Mouse (Mus musculus) right cerebral cortex, adult 2 months (tissue): ENCODE measurements around the gene St3gal6.

ENCODE experiments used
- DNase-seq, 2 experiments: peaks; one replicate each; pipeline ENCODE4 v3.0.0; 2021 to 2022; ENCODE audit warnings: low spot score in 2 of 2

The St3gal6 gene

DNA sequence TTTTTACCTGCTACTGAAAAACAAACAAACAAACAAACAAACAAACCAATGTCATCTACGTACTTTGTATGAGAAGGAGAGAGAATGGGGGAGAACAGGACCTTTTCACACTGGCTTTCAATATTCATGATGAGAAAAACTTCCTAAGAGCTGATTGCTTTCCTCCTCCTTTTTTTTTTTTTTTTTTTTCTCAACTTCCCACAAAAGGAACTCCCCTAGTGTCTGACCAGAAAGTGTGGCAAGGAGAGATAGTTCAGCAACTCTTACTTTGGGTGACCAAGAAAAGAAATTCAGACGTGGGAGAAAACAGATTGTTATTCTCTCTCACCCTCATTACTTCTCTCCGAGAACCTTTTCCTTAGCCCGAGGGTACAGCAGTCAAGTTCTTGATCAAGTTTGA is 2.9 kb downstream of the St3gal6 start:
- DNase-seq: no peak

DNA sequence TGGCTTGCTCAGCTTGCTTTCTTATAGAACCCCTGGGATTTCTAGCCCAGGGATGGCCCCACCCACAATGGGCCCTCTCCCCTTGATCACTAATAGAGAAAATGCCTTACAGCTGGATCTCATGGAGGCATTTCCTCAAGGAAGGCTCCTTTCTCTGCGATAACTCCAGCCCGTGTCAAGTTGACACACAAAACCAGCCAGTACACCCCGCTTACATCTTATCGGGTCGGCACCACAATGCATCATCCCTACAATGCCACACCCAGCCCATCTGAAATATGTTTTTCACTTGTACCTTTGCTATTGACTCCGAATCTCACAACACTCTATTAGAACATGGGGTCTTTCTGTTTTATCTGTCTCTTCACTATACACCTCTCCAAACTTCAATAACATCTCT is 3.6 kb downstream of the St3gal6 start:
- DNase-seq: no peak

DNA sequence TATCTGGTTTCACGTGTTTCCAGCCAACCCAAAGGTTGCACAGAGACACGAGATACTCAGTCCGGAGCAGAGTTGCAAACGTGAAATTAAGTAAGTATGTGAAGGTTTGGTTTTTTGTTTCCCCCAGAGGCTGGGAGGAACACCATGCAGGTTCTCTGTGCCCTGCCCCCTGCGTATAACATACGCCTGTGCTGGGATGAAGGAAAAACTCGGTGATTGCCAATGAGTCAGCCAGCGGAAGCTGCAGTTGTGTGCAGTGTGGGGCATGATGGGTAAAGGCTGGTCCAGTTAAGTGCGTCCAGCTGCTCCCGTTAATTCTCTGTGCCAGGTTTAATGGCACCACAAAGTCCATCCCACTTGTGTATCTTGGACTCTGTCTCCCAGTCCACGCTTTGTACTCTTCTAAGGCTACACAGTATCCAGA is 4.4 kb downstream of the St3gal6 start:
- no peak for DNase-seq

DNA sequence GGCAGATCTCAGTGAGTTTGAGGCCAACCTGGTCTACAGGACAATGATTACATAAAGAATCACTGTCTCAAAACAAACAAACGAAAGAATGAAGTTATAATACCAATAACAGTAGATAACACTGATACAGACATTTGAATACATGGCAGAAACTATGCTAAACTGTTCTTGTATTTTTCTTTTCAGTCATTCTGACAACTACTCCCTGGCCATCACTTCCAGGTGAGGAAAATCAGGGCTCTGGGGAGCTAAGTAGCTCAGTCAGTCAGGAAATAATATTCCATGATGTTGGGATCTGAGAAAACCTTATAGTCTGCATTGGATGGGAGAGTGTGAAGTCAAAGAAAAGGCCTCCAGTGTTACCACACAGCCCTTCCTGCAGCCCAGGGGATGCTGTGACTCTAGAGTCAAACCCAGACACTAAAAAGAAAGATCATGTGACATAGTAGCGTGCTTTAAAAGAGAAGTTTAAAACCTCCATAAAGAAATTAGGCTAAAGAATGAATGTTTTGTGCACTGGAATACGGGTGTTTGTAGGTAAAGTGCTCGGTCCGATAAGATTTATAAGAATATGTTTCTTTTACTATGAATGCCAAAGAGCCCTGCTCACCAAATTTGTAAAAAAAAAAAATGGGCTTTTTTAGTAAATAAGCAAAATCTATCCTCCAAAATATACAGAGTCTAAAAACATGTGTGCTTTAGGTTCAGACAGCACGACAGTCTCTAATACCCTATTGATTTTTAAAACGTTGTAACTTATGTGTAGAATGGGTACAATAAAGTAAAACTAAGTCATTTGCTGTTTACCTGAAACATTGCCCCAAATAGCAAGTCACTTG is 6.9 kb downstream of the St3gal6 start:
- no peak for DNase-seq

DNA sequence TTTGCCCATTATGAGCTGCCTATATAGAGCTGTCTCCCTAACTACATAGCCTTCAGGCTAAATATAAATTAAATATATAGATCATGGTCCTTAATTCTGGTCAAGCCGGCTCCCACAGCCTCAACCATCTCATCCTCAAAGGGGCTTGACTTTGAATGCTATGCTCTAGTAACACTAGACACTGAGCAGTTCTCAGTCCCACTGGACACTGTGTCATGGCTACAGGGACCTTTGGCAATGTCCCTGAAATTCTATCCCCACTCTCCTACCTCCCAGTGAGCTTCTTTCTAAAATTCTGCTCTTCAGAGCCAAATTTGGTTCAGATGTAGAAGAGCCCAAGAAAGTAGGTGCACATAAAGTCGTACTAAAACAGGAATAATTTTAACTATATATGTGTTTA is 7.9 kb downstream of the St3gal6 start:
- DNase-seq: no peak

DNA sequence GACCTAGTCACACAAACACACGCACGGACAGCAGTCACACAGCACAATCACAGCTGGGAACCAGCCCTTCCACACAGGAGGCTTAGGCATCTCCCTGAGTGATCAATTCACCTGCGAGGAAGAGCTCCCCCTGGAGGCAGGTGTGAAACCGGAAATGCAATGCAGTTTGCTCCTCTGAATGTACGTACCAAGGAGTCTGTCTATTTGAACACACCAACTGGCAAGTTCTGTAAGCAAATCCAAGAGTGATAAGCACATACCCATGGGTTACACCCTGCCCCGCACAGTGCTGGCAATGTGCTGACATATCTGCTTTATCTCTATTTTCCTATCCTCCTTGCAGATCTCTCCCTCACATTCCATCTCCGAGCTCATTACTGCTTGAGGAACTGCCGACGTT is 9.5 kb downstream of the St3gal6 start:
- no peak for DNase-seq

DNA sequence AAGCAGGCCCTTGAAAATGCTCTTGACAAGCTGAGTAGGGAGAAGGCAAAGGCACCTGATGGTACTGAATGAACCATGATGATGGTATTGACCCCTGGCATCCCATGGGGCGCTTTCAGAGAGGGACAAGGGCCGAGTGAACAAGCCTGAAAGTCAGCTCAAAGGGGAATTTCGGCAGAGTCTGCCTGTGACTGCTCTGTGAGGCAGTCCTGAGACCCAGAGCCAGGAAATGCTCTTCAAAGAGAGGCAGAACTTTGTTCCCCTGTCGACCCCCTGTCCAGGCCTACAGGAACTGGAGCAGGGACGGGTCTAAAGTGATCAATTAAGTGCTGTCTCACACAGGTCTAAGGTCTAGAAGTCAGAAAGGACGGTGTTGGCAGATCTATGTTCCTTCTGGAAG is 10.3 kb downstream of the St3gal6 start:
- DNase-seq: no peak

DNA sequence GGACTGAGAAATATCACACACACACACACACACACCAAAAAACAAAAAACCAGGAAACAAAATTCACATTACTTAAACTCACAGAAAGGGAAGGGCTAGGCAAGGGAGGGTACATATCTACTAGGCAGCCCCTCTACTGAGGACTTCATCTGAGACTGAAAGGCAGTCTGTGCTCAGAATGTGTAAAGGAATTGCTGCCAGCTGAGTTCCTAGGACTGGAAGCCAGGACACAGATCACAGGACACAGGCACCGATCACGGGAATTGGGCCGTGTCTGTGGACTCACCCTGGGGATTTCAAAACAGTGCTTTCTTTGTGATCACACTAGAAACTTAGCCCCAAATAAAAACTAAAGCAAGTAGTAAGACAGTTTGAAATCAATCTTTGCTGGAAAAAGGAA is 11.2 kb downstream of the St3gal6 start:
- DNase-seq: no peak

DNA sequence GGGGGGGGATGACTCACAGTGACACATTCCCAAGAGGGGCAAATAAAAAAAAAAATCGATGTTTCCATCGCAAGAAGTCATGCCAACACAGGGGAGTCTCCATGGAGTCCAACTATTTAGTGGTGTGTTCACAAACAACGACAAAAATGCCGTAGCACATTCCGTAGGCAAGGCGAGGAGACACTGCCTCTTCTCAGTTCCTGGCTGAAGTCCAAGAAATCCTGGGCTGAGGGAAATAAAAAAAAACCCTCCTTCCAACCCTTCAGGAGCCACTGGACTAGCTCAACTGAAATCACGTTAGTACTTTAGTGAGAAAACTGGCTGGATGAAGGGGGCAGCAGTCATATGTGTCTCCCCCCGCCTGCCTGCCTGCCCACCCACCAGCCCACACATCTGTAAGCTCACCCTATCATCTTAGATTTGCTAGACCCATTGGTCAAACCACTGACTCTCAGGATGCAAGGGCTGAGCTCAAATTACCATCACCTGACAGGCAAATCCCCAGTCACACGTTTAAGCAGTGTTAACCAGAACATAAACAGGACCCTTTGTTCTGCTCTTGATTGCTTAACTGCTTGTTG is 11.8 kb downstream of the St3gal6 start:
- no peak for DNase-seq

DNA sequence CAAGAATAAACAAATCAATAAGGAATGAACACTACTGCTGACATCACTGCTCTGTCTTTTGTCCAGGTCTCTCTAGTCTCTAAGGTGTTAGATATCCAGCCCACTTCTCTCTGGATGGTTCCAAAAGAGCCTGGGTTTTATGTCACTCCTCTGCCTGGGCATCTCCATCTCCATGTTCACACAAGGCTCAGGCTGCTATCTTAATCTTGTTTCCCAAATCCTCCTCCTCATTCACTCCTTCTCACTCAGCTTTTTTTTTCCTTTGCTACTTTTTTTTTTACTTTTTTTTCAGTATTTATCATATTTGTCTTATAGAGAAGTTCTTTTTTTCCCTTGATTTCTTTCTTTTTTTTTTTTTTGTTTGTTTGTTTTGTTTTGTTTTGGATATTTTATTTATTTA is 19.1 kb downstream of the St3gal6 start:
- DNase-seq: no peak

DNA sequence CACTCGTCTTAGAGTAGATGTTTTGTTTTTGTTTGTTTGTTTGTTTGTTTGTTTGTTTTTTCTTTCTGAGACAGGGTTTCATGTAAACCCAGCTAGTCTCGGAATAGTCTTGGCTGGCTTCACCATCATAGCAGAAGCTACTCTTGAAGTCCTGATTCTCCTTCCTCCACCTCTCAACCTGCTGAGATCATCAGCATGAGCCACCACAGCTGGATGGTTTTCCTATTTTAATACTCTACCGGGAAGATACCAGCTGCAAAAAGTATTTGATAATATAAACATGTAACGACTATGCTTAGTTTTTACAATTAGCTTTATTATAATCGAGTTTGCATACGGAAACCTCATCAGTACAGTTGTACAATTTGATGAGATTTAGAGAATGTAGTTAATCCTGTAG is 21.5 kb downstream of the St3gal6 start:
- no peak for DNase-seq

DNA sequence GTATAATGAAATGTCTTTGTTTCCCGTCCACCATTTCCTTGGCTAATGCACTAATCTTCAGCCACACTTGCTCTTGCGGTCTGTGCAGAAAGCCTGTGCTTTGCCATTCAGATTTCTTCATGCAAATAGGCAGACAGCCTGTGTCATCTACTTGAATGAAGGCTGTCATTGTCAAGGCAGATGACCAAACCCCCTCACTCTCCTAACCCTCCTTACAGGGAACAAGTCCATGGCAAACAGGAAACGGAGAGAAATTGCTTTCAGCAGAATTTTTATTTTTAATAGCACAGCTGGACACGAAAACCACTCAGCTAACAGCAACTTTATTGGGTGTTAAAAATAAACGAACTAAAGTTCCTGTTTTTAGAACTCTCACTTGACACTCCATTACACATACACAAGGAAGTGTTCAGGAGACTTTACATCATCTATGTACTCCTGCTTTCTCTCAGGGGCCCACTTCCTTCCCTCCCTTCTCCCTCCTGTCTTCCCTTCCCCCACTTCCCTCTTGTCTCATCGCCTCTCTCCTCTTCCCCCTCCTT is 22.2 kb downstream of the St3gal6 start:
- no peak for DNase-seq

DNA sequence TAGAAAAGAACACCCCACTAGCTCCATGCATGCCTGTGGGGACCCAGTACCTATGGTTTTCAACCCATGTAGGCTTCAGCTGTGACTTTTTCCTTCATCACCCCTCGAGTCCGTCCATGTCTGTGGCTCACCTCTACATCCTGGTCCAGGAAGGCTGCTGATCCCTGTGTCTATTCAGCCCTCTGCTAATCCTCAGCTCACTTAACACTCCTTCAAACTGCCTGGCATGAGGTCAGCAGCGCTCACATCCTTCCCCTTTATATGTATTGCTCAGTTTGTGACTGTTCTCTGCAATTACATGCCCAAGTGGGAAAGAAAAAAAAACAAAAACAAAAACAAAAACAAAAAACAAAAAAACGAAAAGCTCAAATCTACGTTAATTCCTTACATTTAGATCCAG is 24.4 kb downstream of the St3gal6 start:
- DNase-seq: no peak

DNA sequence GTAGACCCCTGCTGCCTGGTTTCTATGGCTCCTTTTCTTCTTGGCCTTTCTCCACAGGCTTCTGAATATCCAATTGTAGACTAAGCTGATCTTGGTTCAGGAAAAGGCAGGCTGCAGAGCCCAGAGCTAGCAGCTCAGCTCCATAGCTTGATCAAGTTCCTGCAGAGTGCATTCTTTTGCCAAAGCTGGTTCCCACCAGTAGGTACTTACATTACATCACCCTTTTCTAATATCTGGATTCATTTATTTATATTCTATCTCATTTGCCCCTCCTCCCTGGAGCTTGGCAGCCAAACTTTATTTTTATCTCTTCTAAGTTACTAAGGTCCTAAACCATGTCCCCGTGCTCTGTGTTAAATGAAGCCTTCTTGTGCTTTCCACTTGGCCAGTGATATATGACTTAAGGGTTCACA is 24.9 kb downstream of the St3gal6 start:
- no peak for DNase-seq

DNA sequence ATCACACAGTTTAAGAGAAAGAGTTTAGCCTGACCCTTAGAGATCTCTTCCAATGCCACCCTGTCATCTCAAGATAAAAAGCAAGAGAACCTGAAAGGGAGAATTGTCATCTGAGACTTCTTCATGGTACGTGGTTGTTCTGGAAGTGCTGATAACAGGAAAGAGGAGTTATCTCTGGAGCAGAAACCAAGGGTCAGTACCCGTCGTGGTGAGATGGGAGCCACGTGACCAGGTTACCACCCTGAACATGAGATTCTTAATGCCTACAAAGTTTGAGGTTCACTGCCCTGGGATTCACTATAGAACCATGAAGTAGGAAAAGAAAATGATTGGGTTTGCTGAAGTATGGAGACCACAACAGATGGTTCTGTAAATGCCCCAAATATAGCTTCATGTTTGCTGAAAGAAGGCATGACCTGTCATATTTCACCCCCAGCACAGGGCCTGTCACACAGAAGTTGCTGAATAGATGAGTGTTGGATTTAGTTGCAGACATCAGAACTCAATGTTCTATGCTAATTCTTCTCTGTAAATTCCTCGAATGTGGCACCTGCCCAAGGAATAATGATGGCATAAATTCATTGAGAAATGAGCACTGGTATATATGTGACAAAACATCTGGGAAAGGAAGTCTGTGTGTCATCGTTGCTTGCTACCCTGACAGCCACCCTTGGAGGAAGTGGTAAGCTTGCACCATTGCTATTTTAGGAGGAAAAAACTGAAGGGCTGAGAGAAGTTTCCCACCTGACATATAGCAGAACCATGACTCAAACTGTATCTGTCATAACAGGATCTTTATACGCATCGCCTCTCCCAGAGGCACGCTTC is 25.9 kb downstream of the St3gal6 start:
- DNase-seq: no peak

DNA sequence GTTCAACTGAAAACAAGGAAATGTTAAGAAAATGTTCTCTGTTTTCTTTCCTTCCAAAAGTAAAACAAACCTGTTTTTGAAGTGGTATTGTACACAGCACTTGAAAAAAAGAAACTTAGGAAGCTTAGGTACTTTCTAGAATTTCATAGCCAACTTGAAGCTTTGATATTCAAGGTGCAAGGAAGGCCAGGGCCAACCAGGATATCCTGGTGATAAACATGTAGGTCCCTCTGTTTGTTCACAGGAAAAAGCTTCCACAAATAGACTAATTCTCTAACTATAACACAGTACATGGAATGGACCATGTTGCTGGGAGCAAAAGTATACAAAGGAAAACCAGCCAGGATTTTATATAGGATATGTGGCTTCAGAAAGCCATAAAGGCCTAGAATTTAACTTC is 27.3 kb downstream of the St3gal6 start:
- DNase-seq: no peak

DNA sequence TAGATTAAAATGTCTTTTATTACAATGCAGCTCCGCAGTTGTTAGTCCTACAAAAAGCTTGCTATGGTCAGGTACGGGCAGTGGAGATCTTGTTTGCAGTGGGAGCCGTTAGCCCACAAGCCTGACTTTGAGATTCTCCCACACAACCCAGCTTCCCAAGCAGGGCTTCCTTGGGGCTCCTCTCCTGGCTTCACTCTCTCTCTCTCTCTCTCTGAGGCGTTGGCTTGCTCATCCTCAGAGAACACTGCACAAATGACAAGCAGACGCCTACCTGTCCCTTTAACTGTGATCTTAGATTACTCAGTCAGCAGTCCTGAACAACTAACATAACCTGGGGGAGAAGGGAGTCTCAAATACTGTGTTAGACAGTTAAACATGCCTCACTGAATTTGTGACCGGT is 36.2 kb downstream of the St3gal6 start:
- peak in 1 of 2 experiments; percentile 31 for DNase-seq

DNA sequence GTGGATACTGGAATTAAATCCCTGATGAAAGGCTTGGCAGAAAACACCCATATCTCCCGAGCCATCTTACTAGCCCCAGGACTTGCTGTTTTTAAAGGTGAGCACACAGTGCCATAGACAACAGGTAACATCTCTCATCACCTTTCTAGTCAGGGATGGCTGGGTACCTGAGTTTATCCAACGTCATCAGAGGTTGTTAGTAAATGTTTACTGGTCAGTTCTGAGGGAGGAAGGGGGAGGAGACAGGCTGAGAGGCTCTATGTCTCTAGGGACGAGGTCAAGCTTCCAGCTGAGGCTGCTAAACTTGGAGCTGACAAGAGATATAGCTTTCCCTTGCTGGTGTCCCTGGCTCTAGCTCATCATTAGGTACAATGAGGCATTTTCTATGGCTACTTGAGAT is 41.7 kb downstream of the St3gal6 start:
- no peak for DNase-seq

DNA sequence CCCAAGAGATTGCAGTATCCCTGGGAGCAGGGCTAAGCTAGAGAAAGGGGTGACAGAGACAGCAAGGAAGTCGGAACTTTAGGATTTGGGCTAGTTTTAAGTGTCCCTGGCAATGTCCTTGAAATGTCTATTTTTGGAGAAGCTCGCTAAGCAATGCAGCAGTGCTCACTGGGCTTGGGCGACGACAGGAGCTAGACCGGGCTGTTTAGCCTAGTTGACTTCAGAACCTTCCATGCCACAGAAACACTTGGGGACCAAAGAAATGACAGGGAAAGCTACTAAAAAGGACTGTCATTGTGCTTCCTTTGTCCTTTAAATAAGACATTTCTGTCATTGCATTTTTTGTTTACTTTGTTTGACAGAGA is 42.2 kb downstream of the St3gal6 start:
- no peak for DNase-seq

DNA sequence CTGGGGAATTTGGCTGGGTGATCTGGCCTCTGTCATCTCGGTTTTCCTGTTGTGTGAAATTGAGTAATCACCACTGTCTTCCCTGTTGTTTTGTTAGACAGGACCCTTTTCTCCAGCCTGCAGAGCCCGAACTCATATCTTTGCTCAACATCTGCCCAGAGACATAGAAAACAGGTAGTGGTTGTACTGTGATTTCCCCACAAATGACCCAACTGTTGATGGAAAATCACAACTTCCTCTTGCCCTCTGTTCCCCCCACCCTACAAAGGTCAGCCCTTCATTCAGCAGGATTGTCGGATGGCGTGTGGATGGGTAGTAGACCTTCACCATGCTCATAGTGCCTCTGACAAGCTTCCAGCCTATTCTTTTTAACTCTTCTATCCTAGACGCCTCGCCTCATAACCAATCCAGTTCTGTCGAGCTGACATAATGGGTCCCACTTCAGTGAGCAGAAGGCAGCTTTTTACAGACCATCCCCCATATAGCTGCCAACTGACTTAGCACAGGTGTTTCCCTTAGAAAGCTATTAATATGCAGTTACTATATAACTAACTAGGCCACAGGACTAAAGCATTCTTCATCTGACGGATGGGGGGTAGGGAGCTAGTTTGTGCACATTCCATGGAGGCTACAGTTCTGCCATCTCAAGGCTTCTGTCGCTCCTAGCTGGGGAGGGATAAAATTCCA is 42.7 kb downstream of the St3gal6 start:
- no peak for DNase-seq

DNA sequence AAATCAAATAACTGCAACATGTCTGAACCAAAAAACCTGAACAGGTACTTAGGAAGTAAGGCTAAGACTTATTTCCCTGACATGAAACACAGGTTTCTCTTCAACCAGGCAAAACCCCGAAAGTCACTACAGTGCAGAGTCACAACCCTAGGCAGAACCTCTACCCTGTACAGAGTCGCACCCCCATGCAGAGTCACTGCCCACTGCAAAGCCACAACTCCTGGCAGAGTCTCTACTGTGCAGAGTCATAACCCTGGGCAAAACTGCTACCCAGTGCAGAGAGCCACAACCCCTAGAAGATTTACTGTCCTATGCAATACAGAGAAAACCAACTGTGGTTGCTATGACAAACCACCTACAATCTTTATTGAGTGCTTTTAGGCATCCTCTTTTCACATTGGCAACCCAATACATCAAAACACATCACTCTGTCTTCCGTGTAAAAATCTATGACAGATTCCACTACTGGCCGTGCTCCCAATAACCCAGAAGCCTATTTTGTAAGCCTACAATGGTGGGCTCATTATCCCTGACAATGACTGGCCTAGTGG is 44.1 kb downstream of the St3gal6 start:
- DNase-seq: no peak

DNA sequence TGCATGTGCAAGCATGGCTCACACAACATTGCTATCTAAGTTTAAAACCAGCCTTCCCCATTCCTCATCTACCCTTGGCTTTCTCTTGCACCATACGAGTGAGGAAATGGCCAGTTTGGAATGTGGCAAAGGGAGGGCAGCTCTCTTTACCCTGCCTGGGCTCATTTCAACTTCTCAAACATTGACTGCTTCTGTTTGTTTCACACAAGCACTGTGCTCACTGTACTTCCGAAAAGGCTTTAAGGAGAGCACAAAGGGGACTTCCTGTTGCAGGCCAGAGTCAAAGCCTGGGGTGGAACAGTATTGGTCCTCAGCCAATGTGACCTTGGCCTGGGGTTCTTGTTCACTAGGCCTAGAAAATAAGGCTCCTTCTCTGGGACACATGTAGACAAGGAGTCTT is 47.7 kb downstream of the St3gal6 start:
- DNase-seq: no peak
